Mouse (Mus musculus) G1E (cell line): Measurements from ENCODE around the gene Inpp5a.

Experiments used
- CTCF ChIP-seq: IDR thresholded peaks from 2 replicates; pipeline ENCODE4 v1.5.1; 2012; ENCODE audit warnings: low read depth, low read length, inconsistent platforms, mixed read lengths
- TAL1 ChIP-seq: conservative IDR thresholded peaks from 2 replicates; pipeline ENCODE4 v1.6.1; 2012; ENCODE audit warnings: low read depth, low read length, inconsistent platforms, mixed read lengths

DNA sequence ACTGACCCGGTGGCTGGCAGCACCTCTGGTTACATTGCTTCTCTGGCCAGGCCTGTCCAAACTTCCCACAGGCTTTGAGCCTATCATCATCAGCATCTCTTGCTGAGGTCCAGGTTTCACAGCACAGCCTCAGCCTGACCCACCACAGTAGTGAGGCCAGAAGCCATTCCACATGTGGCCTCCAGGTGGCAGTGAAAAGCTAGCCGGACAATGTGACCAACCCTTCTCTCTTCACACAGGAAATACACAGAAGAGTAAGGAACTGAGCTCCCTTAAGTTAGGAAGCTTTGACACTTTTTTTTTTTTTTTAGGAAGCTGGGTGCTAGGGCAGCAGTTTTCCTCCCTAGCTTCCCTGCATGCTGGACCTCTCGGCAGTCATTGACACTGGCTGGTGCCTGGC lies 201.4 kb downstream of the Inpp5a start:
- TF ChIP-seq CTCF (no peak), TAL1 (no peak)
